8 mouse cellular contexts compared by ENCODE assay signal in the genomic region with DNA sequence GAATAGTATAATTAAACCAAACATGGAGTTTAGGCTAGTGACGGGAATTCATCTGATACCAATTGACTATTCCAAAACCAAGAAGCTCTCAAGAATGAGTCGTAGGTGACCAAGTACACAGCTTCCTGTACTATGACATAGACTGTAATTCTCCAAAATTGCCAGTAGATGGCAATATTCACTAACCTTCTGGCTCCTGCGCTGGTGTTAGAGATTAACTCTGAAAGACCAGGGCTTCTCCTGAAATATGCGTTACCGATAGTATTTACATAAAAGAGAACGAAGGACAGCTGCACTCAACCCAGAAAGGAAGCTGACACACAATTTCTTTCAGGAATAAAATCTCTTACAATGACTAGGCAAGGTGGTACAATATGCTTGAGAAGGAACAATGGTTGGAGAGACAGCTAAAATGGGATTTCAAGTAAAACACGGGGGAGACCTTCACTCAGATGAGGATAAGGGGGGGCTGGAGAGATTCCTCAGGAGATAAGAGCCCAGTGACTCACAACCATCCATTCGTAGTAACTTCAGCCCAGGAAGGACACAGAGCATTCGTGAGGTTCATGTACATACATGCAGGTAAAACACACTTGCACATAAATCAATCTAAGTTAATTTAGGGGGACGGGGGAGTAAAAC. TPM values are rescaled to one million over a fixed set of nuclear protein-coding genes. Genes with fewer than 3 reads are reported as not detected.
DNase-seq lines count a peak whose midpoint lies in the region; ATAC-seq lines count a peak whose summit lies in the region.

No protein-coding gene starts in this region.

- WGBS in kidney, embryonic 16.5 days = 7% methylated on average over 10 of the region's 10 CpGs
- WGBS in embryonic facial prominence, embryonic 15.5 days = 7% methylated on average over 10 of the region's 10 CpGs
- 10% methylated on average over 10 of the region's 10 CpGs for WGBS in intestine, embryonic 14.5 days
- 13% methylated on average over 10 of the region's 10 CpGs for WGBS in midbrain, embryonic 14.5 days

- H3K27me3 ChIP-seq in kidney, embryonic 16.5 days (ENCODE audit: insufficient read depth, low read length) = no peaks in the 10 kb centered on the region
- H3K27me3 ChIP-seq in embryonic facial prominence, embryonic 15.5 days = no peaks in the 10 kb centered on the region
- no peaks in the 10 kb centered on the region for H3K27me3 ChIP-seq in intestine, embryonic 14.5 days (replicated peaks; ENCODE audit: control insufficient read depth, insufficient read depth, low read length)
- H3K27me3 ChIP-seq in midbrain, embryonic 14.5 days (ENCODE audit: control insufficient read depth, insufficient read depth, low read length) = no peaks in the 10 kb centered on the region

- no peak for DNase-seq in kidney, postnatal 10 days
- peak; percentile 82 for DNase-seq in MEL-GATA-1-ER (ENCODE audit: extremely low read depth, low read depth)
- DNase-seq in intestine, embryonic 14.5 days (ENCODE audit: low spot score) = no peak
- DNase-seq in midbrain, embryonic 14.5 days = peak; percentile 87
- DNase-seq in frontal cortex, postnatal 25 days (ENCODE audit: low spot score in 2 of 2) = no peak
- no peak for DNase-seq in cerebellum, adult 8-10 months

- H3K36me3 ChIP-seq in kidney, embryonic 16.5 days (ENCODE audit: insufficient read depth, low read length) = no peaks in the 10 kb centered on the region
- H3K36me3 ChIP-seq in embryonic facial prominence, embryonic 15.5 days = no peaks in the 10 kb centered on the region
- no peaks in the 10 kb centered on the region for H3K36me3 ChIP-seq in intestine, embryonic 14.5 days (ENCODE audit: control insufficient read depth, insufficient read depth, low read length)
- no peaks in the 10 kb centered on the region for H3K36me3 ChIP-seq in midbrain, embryonic 14.5 days (ENCODE audit: control insufficient read depth, insufficient read depth, low read length)

- H3K9ac ChIP-seq in kidney, embryonic 16.5 days (replicated peaks; ENCODE audit: low read length) = no peak overlapping the region
- H3K9ac ChIP-seq in embryonic facial prominence, embryonic 15.5 days = no peak overlapping the region
- no peak overlapping the region for H3K9ac ChIP-seq in intestine, embryonic 14.5 days (ENCODE audit: low read length)
- H3K9ac ChIP-seq in midbrain, embryonic 14.5 days (replicated peaks; ENCODE audit: low read length) = 0 out of 2 replicates have a peak overlapping the region, but pooled peaks have one; percentile 24

- H3K4me3 ChIP-seq in kidney, embryonic 16.5 days (ENCODE audit: low read length) = no peak overlapping the region
- H3K4me3 ChIP-seq in embryonic facial prominence, embryonic 15.5 days (replicated peaks) = 0 out of 2 replicates have a peak overlapping the region, but pooled peaks have one; percentile 3
- no peak overlapping the region for H3K4me3 ChIP-seq in intestine, embryonic 14.5 days (ENCODE audit: low read depth, low read length)
- H3K4me3 ChIP-seq in midbrain, embryonic 14.5 days (replicated peaks; ENCODE audit: low read depth, low read length) = no peak overlapping the region

- peaks cover 2% of the 10 kb centered on the region; the same call in 1 of the 2 replicates for H3K4me1 ChIP-seq in kidney, embryonic 16.5 days (ENCODE audit: insufficient read depth, low read length)
- 0 out of 2 replicates have a peak, but pooled peaks cover 4% of the 10 kb centered on the region for H3K4me1 ChIP-seq in embryonic facial prominence, embryonic 15.5 days
- H3K4me1 ChIP-seq in intestine, embryonic 14.5 days (replicated peaks; ENCODE audit: control insufficient read depth, insufficient read depth, low read length) = no peaks in the 10 kb centered on the region
- no peaks in the 10 kb centered on the region for H3K4me1 ChIP-seq in midbrain, embryonic 14.5 days (ENCODE audit: control insufficient read depth, insufficient read depth, low read length)

- no peaks in the 10 kb centered on the region for H3K9me3 ChIP-seq in kidney, embryonic 16.5 days (ENCODE audit: low read length)
- no peaks in the 10 kb centered on the region for H3K9me3 ChIP-seq in embryonic facial prominence, embryonic 15.5 days (replicated peaks)
- no peaks in the 10 kb centered on the region for H3K9me3 ChIP-seq in intestine, embryonic 14.5 days (ENCODE audit: control insufficient read depth, low read length)
- H3K9me3 ChIP-seq in midbrain, embryonic 14.5 days (ENCODE audit: control insufficient read depth, low read length) = no peaks in the 10 kb centered on the region

- peak; percentile 79; the same call in 1 of the 2 replicates for ATAC-seq in kidney, embryonic 16.5 days (ENCODE audit: low FRiP score, low TSS enrichment)
- no peak for ATAC-seq in embryonic facial prominence, embryonic 15.5 days (ENCODE audit: insufficient number of reproducible peaks, low FRiP score, low TSS enrichment, low read depth)
- peak; percentile 72 for ATAC-seq in intestine, embryonic 14.5 days (replicated peaks; ENCODE audit: low FRiP score, low TSS enrichment, low read depth)
- peak; percentile 72; the same call in 1 of the 2 replicates for ATAC-seq in midbrain, embryonic 14.5 days (ENCODE audit: low FRiP score, low TSS enrichment)

- H3K27ac ChIP-seq in kidney, embryonic 16.5 days (ENCODE audit: low read length) = no peak overlapping the region
- H3K27ac ChIP-seq in embryonic facial prominence, embryonic 15.5 days (replicated peaks) = no peak overlapping the region
- no peak overlapping the region for H3K27ac ChIP-seq in intestine, embryonic 14.5 days (ENCODE audit: low read depth)
- H3K27ac ChIP-seq in midbrain, embryonic 14.5 days (replicated peaks; ENCODE audit: low read depth, low read length) = no peak overlapping the region

- peak overlapping the region; percentile 38 for H3K4me2 ChIP-seq in kidney, embryonic 16.5 days (replicated peaks; ENCODE audit: low read depth, low read length)
- H3K4me2 ChIP-seq in embryonic facial prominence, embryonic 15.5 days (replicated peaks) = peak overlapping the region; percentile 33
- peak overlapping the region; percentile 30; the same call in 1 of the 2 replicates for H3K4me2 ChIP-seq in intestine, embryonic 14.5 days (ENCODE audit: low read length)
- peak overlapping the region; percentile 49 for H3K4me2 ChIP-seq in midbrain, embryonic 14.5 days (ENCODE audit: low read length)

RNA-seq across cellular contexts. Expression of gene Rptn, which starts 31.4 kb away (rescaled TPM):
- 0.10 TPM in 1 of 2 replicates, not detected in the other for polyA plus RNA-seq in kidney, embryonic 16.5 days (2015; fragmentation: Nextera tagmentation; extraction: Ambion mirVana)
- 18.8 and 22.8 TPM in 2 replicates for polyA plus RNA-seq in embryonic facial prominence, embryonic 15.5 days (2015; fragmentation: Nextera tagmentation; extraction: Ambion mirVana)
- polyA plus RNA-seq in intestine, embryonic 14.5 days (2014; fragmentation: Nextera tagmentation; extraction: Ambion mirVana) = not detected in 2 replicates
- not detected in 2 replicates for polyA plus RNA-seq in midbrain, embryonic 14.5 days (2014; fragmentation: Nextera tagmentation; extraction: Ambion mirVana)

RNA-seq across cellular contexts. Expression of gene Hrnr, which starts 42.5 kb away (rescaled TPM):
- polyA plus RNA-seq in kidney, embryonic 16.5 days (2015; fragmentation: Nextera tagmentation; extraction: Ambion mirVana) = 0.04 and 0.07 TPM in 2 replicates
- polyA plus RNA-seq in embryonic facial prominence, embryonic 15.5 days (2015; fragmentation: Nextera tagmentation; extraction: Ambion mirVana) = 28.5 and 33.9 TPM in 2 replicates
- not detected in 2 replicates for polyA plus RNA-seq in intestine, embryonic 14.5 days (2014; fragmentation: Nextera tagmentation; extraction: Ambion mirVana)
- not detected in 2 replicates for polyA plus RNA-seq in midbrain, embryonic 14.5 days (2014; fragmentation: Nextera tagmentation; extraction: Ambion mirVana)

Comparison
In these comparisons a context has a peak if more than half of its experiments do, and no peak if none do; other contexts are left out.
1. DNase-seq: peak in MEL-GATA-1-ER (single experiment) and midbrain, embryonic 14.5 days (single experiment); none in kidney, postnatal 10 days (single experiment), intestine, embryonic 14.5 days (single experiment), frontal cortex, postnatal 25 days (0 of 2) and cerebellum, adult 8-10 months (single experiment).
2. RNA of gene Rptn, which starts 31.4 kb away (polyA plus RNA-seq): 18.8 to 22.8 TPM in embryonic facial prominence, embryonic 15.5 days; 0.10 TPM in kidney, embryonic 16.5 days, not detected in intestine, embryonic 14.5 days and not detected in midbrain, embryonic 14.5 days; every median in the first group is over 10 times any median in the second.
3. RNA of gene Hrnr, which starts 42.5 kb away (polyA plus RNA-seq): 28.5 to 33.9 TPM in embryonic facial prominence, embryonic 15.5 days; 0.04 to 0.07 TPM in kidney, embryonic 16.5 days, not detected in intestine, embryonic 14.5 days and not detected in midbrain, embryonic 14.5 days; every median in the first group is over 10 times any median in the second.
4. Peak in every context shown above with its lines, with median percentiles within 50 percentile points of each other: H3K4me2 ChIP-seq.